Comparison of ENCODE assay signal across 12 mouse cellular contexts in genomic region chr15:82158243-82159035, GRCm38 (mm10). TPM values are rescaled to one million over a fixed set of nuclear protein-coding genes. Genes with fewer than 3 reads are reported as not detected.
A peak's percentile ranks its signal among the peaks of the same experiment; 100 is the strongest.
DNase-seq lines count a peak whose midpoint lies in the region; ATAC-seq and TF ChIP-seq lines count a peak whose summit lies in the region.
"Had no signal": no experiment of that assay in that cellular context is flagged by ENCODE, and none has a peak within 500 bp of the region (broad histone marks: within the 10 kb centered on the region; RNA-seq: fewer than 3 reads in every experiment).

No protein-coding gene starts in this region.

- ATAC-seq in embryonic facial prominence, embryonic 13.5 days (ENCODE audit: insufficient number of reproducible peaks, insufficient read depth, low FRiP score, low TSS enrichment, low read depth), result no peak
- ATAC-seq in limb, embryonic 14.5 days (ENCODE audit: low FRiP score, low read depth), result no peak

- TF ChIP-seq POLR2A in limb, embryonic 14.5 days (IDR thresholded peaks at IDR 0.05; ENCODE audit: borderline replicate concordance, extremely low read depth, insufficient read depth, insufficient read length), result no peak

- H3K9ac ChIP-seq in embryonic facial prominence, embryonic 13.5 days, result peak overlapping the region; percentile 53
- no peak overlapping the region for H3K9ac ChIP-seq in limb, embryonic 14.5 days (ENCODE audit: low read depth, low read length, severe bottlenecking)

- peaks cover 7% of the 10 kb centered on the region; the same call in 1 of the 2 replicates for H3K36me3 ChIP-seq in embryonic facial prominence, embryonic 13.5 days
- no peaks in the 10 kb centered on the region; the same call in 1 of the 2 replicates for H3K36me3 ChIP-seq in limb, embryonic 14.5 days (ENCODE audit: control insufficient read depth, insufficient read depth, low read length)

- no peaks in the 10 kb centered on the region for H3K27me3 ChIP-seq in embryonic facial prominence, embryonic 13.5 days
- no peaks in the 10 kb centered on the region for H3K27me3 ChIP-seq in limb, embryonic 14.5 days (ENCODE audit: control insufficient read depth, insufficient read depth, low read length)

- peak; percentile 26 for DNase-seq in embryo, embryonic 10.5 days (ENCODE audit: low spot score)
- no peak for DNase-seq in embryo, embryonic 9.5 days (ENCODE audit: extremely low spot score)
- DNase-seq in kidney, postnatal 10 days, result peak; percentile 31
- DNase-seq in kidney, postnatal 14 days, result no peak
- no peak for DNase-seq in limb, embryonic 14.5 days (ENCODE audit: low spot score)
- no peak for DNase-seq in right cerebral cortex, adult 2 months (ENCODE audit: low spot score in 2 of 2)
- no peak for DNase-seq in yolk sac, embryonic 10.5 days (ENCODE audit: low spot score)
- DNase-seq: gastrocnemius, postnatal 14 days; heart, postnatal 36 days; layer of hippocampus, postnatal 36 days had no signal

- H3K4me1 ChIP-seq in embryonic facial prominence, embryonic 13.5 days, result peaks cover 57% of the 10 kb centered on the region
- peaks cover 25% of the 10 kb centered on the region for H3K4me1 ChIP-seq in limb, embryonic 14.5 days (ENCODE audit: control insufficient read depth, insufficient read depth, low read length)

- peak overlapping the region; percentile 36; the same call in 1 of the 2 replicates for H3K4me2 ChIP-seq in embryonic facial prominence, embryonic 13.5 days
- no peak overlapping the region for H3K4me2 ChIP-seq in limb, embryonic 14.5 days (replicated peaks; ENCODE audit: low read depth, low read length, severe bottlenecking)

- H3K27ac ChIP-seq in embryonic facial prominence, embryonic 13.5 days, result peak overlapping the region; percentile 84
- H3K27ac ChIP-seq in limb, embryonic 14.5 days (replicated peaks; ENCODE audit: low read depth, low read length), result peak overlapping the region; percentile 76
- H3K27ac ChIP-seq: macrophage had no signal

- H3K4me3 ChIP-seq in embryonic facial prominence, embryonic 13.5 days, result 0 out of 2 replicates have a peak overlapping the region, but pooled peaks have one; percentile 2
- H3K4me3 ChIP-seq in limb, embryonic 14.5 days (replicated peaks; ENCODE audit: low read length), result no peak overlapping the region

- WGBS in embryonic facial prominence, embryonic 13.5 days, result 31% methylated on average over 17 of the region's 17 CpGs
- WGBS in limb, embryonic 14.5 days, result 34% methylated on average over 17 of the region's 17 CpGs

- H3K9me3 ChIP-seq in embryonic facial prominence, embryonic 13.5 days, result no peaks in the 10 kb centered on the region
- no peaks in the 10 kb centered on the region for H3K9me3 ChIP-seq in limb, embryonic 14.5 days (ENCODE audit: control insufficient read depth, low read length)

RNA-seq across cellular contexts. Expression of gene Srebf2, which starts 11.5 kb away (rescaled TPM):
- 146 and 160 TPM in 2 replicates for polyA plus RNA-seq in embryonic facial prominence, embryonic 13.5 days (2015; fragmentation: Nextera tagmentation; extraction: Ambion mirVana)
- polyA plus RNA-seq in limb, embryonic 14.5 days (2012; rRNA removed), result 131 and 253 TPM in 2 replicates
- 122 and 125 TPM in 2 replicates for polyA plus RNA-seq in limb, embryonic 14.5 days (2014; fragmentation: Nextera tagmentation; extraction: Ambion mirVana)

RNA-seq across cellular contexts. Expression of gene Ccdc134, which starts 30.7 kb away (rescaled TPM):
- 22.7 and 26.8 TPM in 2 replicates for polyA plus RNA-seq in embryonic facial prominence, embryonic 13.5 days (2015; fragmentation: Nextera tagmentation; extraction: Ambion mirVana)
- polyA plus RNA-seq in limb, embryonic 14.5 days (2012; rRNA removed), result 39.6 and 40.7 TPM in 2 replicates
- polyA plus RNA-seq in limb, embryonic 14.5 days (2014; fragmentation: Nextera tagmentation; extraction: Ambion mirVana), result 26.4 and 28.3 TPM in 2 replicates

RNA-seq across cellular contexts. Expression of gene Shisa8, which starts 54.2 kb away (rescaled TPM):
- 0.18 and 0.50 TPM in 2 replicates for polyA plus RNA-seq in embryonic facial prominence, embryonic 13.5 days (2015; fragmentation: Nextera tagmentation; extraction: Ambion mirVana)
- 1.1 and 1.5 TPM in 2 replicates for polyA plus RNA-seq in limb, embryonic 14.5 days (2012; rRNA removed)
- polyA plus RNA-seq in limb, embryonic 14.5 days (2014; fragmentation: Nextera tagmentation; extraction: Ambion mirVana), result 0.41 and 0.54 TPM in 2 replicates
- polyA plus RNA-seq: macrophage had no signal

Comparison
In these comparisons a context has a peak if more than half of its experiments do, and no peak if none do; other contexts are left out.
1. DNase-seq: peak in embryo, embryonic 10.5 days (single experiment) and kidney, postnatal 10 days (single experiment); none in embryo, embryonic 9.5 days (single experiment), kidney, postnatal 14 days (single experiment), limb, embryonic 14.5 days (single experiment), right cerebral cortex, adult 2 months (0 of 2) and yolk sac, embryonic 10.5 days (single experiment).